Mouse (Mus musculus): ENCODE results near the gene Golph3l.
"Not testable (repeated sequence)": the region's sequence is repeated elsewhere in the genome, so short reads cannot be mapped to it uniquely, and the experiment has no call there.

Golph3l gene

GRCm38 (mm10) chr3:95588604-95589086 is at the start of gene Golph3l:
Golph3l (plus strand) TSS chr3:95588934.
- peak; percentile 97 to 99 for DNase-seq

DNA sequence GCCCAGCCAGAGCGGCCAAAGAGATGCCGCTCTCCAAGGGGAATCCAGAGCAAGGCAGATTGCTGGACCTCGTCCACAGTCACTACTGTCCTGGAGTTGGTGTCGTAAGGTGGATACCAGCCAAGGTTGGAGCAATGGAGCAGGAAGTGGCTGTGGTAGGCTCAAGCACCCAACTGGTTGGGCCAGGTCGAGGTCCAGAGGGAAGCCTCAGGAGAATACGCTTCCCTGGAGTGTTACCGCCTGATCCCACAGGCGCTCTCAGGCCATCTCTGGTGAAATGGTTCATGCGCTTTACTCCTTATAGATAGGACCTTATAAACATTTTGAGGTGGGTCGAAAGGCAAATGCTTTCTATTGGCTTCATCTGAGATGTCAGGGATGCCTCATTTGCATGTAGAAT is 49.8 kb upstream of the Golph3l start:
- no peak for DNase-seq

DNA sequence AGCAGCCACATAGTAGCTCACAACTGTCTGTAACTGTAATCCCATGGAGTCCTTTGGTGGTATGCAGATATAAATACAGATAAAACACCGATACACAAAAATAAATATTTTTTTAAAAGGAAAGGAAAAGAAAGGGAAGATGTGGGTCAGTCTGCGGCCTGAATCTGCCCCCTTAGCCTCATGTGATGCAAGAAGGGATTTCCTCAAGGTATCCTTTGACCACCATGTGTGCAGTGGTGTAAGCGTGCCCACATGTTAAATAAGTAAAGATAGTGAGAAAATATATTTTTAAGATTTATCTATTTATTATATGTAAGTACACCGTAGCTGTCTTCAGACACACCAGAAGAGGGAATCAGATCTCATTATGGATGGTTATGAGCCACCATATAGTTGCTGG is 48.9 kb upstream of the Golph3l start:
- no peak for DNase-seq

- DNase-seq, result not testable (repeated sequence)
Measured at GRCm38 (mm10) chr3:95541186-95541585, 47.5 kb upstream of the Golph3l start.

DNA sequence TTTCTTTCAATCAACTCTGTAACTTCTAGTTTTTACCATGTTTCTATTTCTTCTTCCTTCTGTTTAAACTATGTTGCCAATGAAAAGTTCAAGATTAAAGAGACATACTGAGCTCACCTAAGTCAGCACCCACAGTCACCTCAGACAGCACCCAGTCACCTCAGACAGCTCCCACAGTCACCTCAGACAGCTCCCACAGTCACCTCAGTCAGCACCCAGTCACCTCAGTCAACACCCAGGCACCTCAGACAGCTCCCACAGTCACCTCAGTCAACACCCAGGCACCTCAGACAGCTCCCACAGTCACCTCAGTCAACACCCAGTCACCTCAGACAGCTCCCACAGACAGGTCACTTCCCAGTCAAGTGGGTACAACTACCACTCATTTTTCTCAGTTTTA is 46.6 kb upstream of the Golph3l start:
- DNase-seq, result no peak

DNA sequence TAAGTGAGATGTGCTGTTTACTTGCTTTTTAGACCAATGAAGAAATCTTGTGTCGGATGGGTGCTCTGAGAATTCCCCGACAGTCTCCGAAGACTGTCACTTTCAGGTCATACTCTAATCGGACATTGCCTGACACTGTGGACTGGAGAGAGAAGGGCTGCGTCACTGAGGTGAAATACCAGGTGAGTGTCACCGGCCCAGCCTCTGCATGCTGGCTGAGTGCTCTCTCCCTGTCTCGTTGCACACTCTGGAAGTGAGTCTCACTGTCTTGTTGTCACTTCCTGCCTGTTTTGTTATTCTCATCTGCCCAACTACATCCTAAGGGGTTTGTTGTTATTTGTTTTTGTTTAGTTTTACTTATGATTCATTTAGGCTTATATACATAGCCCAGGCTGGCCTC is 45.8 kb upstream of the Golph3l start:
- DNase-seq, result no peak

GRCm38 (mm10) chr3:95550176-95550575 is 38.6 kb upstream of the Golph3l start:
- no peak for DNase-seq

GRCm38 (mm10) chr3:95553986-95554385 is 34.7 kb upstream of the Golph3l start:
- DNase-seq, result no peak

DNA sequence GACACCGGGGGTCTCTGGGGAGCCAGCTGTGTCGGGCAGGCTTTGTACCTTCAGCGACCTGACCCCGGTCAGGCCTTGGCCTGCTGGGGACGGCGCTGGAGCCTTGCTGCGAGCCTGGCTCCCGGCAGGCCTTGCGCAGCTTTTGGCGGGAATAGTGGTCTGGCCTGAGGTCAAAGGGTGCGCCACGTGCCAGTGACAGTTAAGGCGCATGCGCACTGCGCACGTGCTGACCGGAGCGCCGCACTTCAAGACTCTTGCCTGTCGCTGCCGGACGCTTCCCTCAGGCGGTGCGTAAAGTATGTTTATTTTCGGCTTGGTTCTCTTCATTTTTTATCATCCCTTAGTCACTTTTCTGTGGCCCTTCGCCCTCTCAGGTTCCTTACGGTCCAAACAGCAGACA is 29.3 kb upstream of the Golph3l start, which contains the start of gene Hormad1:
TSS of gene Hormad1 (plus strand) at position 241 of the 400 bp plus-strand sequence.
- DNase-seq, result no peak

DNA sequence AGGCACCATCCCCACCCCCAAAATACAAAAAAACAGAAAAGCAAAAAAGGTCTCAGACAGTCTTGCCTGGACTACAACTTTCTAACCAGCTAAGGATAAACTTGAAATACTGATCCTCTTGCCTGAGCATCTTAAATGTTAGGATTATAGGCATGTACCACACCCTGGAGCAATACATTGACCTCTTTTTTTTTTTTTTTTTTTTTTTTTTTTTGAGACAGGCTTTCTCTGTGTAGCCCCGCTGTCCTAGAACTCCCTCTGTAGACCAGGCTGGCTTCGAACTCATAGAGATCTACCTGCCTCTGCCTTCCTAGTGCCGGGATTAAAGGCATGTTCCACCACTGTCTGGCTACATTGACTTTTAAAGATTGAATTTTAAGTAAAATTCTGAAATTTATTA is 28.0 kb upstream of the Golph3l start:
- DNase-seq, result no peak

DNA sequence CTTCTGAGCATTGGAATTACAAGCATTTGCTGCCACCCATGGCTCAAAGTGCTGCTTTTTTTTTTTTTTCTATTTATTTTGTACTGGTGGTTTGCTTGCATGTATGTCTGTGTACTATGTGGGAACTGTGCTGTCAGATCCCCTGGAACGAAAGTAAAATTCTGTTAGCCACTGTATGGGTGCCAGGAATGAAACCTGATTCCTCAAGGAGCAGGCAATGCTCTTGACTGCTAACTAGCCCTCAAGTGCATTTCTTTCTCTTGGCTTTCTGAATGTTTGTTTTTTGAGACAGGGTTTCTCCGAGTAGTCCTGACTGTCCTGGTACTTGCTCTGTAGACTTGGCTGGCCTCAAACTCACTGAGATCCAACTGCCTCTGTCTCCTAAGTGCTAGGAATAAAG is 26.9 kb upstream of the Golph3l start:
- no peak for DNase-seq

GRCm38 (mm10) chr3:95569585-95569984 is 19.1 kb upstream of the Golph3l start:
- no peak for DNase-seq

DNA sequence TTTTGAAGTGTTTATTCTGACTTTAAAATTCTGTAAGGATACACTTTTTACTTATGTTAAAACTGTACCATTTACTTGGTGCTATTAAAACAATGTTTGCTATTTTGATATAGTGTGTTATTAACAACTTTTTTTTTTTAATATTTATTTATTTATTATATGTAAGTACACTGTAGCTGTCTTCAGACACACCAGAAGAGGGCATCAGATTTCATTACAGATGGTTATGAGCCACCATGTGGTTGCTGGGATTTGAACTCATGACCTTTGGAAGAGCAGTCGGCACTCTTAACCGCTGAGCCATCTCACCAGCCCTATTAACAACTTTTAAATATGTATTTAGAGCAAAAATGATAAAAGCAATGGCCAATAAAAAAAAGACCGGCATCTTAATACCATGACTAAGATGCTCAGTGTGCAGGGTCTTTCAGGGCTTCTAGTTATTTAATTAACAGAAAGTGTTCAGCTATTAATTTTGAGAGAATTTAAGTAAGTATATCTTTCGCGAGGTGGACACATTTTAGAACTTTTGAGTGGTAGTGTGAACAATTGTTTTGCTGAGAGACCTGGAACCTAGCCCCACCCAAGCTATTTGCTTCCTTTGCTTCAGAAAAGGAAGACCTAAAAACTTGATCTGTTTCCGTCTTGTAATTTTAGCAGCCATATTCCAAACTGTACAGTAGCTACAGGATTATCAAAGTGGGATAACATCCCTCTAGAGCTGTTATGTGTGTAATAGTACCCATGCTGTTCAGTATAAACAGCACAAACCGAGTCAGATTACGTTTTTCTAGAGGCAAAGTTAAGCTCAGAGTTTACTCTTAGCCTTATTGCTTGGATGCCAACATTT is 755 bp upstream of the Golph3l start:
- DNase-seq, result no peak

DNA sequence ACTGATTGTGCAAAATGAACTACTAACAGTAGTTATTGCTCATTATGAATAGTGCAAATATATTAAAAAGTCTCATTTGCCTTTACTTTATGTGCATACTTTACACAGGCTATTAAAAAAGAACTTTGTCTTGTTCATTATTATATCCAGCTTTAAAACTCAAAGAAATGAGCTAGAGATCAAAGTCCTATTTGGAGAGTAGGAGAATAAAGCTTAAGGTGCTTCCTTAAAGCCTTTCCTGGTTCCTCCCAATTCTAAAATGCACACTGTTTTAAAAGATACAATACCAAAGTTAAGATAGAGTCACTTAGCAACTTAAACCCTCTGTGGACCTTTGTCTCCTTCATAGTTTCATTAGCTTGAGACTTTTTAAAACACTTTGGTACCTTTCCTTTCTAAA is 10.0 kb downstream of the Golph3l start:
- no peak for DNase-seq

DNA sequence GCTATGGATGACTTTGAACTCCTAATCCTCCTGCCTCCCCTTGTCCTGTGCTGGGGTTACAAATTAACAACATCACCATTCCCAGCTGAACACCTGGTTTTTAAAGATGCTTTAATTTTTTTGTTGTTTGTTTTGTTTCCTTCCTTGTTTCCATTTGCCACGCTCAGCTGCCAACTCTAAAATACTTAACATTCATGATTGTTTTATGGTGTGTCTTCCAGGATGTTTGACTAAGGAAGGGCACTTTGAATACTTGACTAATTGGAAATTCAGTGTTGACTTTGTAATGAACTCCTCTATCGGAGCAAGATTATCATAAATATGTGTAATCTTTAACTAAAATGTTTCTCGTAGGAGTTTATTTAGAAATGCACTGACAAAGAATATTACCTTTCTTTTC is 12.6 kb downstream of the Golph3l start:
- DNase-seq, result no peak

DNA sequence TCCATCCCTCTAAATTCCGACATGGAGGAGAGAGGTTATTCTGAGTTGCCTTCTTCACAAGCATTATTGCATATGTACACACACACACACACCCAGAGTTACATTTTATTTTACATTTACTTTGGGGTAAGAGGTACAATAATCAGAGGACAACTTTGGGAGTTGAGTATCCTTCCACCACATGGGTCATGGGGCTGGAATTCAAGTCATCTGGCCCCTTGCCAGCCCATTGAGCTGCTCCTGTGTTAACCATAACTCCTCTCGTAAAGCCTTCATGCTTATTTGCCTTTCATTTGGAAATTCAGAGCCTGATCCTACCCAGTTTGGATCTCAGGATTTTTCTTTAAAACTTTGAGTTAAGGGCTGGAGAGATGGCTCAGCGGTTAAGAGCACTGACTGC is 17.4 kb downstream of the Golph3l start:
- peak; percentile 19 to 28 for DNase-seq

- DNase-seq, result no peak
Measured at GRCm38 (mm10) chr3:95609195-95609594, 20.5 kb downstream of the Golph3l start.

- DNase-seq, result no peak
Measured at GRCm38 (mm10) chr3:95613996-95614395, 25.3 kb downstream of the Golph3l start.

GRCm38 (mm10) chr3:95618511-95618910 is 29.8 kb downstream of the Golph3l start:
- DNase-seq, result no peak

DNA sequence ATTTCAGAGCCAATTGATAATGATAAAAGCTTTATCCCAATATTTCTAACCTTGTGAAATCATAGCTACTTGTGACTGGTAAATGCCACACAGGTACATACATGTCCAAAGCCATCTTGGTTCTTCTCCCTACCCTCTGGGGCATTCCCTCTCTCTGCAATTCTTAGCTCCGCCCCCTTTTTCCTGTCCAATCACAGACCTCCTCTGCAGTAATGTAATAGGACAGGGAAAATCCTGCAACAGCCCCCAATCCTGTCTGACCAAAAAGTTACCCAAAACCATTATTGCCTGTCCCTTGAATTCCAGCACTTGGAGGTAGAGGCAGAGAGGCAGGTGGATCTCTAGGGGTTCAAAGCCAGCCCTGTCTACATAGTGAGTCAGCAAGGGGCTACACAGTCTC is 32.5 kb downstream of the Golph3l start:
- no peak for DNase-seq

DNA sequence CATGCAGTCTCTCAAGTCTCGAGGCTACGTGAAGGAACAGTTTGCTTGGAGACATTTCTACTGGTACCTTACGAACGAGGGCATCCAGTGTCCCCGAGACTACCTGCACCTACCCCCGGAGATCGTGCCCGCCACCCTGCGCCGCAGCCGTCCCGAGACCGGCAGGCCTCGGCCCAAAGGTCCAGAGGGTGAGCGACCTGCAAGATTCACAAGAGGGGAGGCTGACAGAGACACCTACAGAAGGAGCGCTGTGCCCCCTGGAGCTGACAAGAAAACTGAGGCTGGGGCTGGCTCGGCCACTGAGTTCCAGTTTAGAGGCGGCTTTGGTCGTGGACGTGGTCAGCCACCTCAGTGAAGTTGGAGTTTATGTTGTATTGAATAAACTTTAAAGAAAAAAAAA is 33.7 kb downstream of the Golph3l start:
- not testable (repeated sequence) for DNase-seq

DNA sequence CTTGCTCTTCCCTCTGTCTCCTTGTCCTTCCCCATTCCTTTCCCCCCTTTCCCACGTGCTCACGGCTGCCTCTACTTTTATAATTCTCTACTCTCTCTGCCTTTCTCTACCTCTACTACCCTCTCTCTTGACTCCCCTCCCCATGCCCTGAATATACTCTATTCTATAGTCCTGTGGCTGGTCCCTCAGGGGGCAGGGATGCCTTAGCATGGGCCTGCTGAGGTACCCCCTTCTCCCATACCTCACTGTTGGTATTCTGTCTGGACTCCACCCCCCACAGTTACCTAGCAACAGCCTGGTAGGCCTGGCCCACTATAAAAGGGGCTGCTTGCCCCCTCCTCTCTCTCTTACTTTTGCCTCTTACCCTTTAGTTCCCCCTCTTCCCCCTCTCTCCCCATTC is 34.8 kb downstream of the Golph3l start:
- DNase-seq, result no peak

DNA sequence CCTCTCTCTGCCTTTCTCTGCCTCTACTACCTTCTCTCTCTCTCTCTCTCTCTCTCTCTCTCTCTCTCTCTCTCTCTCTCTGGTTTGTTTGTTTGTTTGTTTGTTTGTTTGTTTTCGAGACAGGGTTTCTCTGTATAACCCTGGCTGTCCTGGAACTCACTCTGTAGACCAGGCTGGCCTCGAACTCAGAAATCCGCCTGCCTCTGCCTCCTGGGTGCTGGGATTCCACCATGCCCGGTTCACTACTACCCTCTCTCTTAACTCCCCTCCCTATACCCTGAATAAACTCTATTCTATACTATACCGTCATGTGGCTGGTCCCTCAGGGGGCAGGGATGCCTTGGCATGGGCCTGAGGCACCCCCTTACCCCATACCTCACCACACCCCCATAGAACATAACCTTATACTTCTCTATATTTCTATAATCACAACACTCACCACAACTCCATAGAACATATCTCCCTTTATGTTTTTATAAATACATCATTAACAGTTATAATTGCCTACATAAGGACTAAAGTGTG is 35.3 kb downstream of the Golph3l start:
- not testable (repeated sequence) for DNase-seq

Data from kidney, adult 8-10 months (tissue).